Mouse (Mus musculus) megakaryocyte, embryonic 14.5 days (primary cell): ENCODE measurements around the gene Htra2.

Source experiments
- FLI1 ChIP-seq: IDR thresholded peaks from 2 replicates; pipeline ENCODE4 v1.6.1; 2012; ENCODE audit warnings: low read length, inconsistent platforms, mixed read lengths
- GATA1 ChIP-seq: IDR thresholded peaks from 3 replicates; pipeline ENCODE4 v1.6.1; 2012; ENCODE audit warnings: mixed read lengths, low read length, inconsistent platforms, borderline replicate concordance

DNA sequence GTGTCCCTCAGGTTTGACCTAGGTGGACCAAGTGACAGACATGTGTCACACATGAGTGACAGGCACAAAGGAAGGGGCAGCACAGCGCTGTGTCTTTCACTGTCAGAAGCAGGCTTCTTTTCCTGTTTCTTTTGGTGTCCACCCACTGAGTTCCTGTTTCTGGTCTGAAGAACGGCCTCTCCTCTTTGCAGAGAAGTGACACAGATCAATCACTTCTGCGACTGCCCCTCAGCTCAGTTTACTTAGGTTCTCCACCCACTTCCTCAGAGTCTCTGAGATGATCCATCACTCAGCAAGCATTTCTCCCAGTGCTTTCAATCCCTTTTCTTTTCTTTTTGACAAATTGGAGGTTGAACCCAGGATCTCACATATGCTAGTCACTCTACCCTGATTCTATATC is 46.4 kb downstream of the Htra2 start:
- TF ChIP-seq GATA1 = no peak
- TF ChIP-seq FLI1 = no peak
